Mouse (Mus musculus): ENCODE measurements around the gene Speer4e.
"Not testable (repeated sequence)": the region's sequence is repeated elsewhere in the genome, so short reads cannot be mapped to it uniquely, and the experiment has no call there.

Gene Speer4e

DNA sequence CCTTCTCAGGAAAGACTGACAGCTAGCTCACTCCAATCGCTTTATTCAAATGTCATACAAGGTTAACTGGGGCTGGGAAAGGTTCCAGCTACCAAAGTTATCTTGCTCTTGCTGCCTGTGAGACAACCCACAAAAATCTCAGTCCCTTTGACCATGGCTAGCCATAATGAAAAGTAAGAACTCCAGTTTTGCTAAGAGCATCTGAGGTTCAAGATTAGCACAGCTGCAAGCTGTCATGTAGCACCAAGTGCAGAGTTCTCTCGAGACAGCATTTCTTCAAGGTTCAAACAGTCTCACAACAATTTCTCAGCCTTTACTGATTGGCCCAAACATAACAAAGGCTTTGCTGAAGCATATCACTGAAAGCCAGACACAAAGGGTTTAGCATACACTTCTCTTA is 52.9 kb downstream of the Speer4e start:
- not testable (repeated sequence) for ATAC-seq (ENCODE audit: insufficient number of reproducible peaks, low FRiP score, low TSS enrichment)
